Mouse (Mus musculus): ENCODE measurements around the gene Gcnt2. TPM values are rescaled to one million over a fixed set of nuclear protein-coding genes. Genes with fewer than 3 reads are reported as not detected.
A peak's percentile ranks its signal among the peaks of the same experiment; 100 is the strongest.

Gene Gcnt2
- 1 to 10 TPM; 4.5 to 5.1 TPM for total RNA-seq (2021)
- long read RNA-seq, experiment 1, full-length matches to known transcripts = 3 of 6 reads
- long read RNA-seq, experiment 1, partial matches to known transcripts = 0 of 6 reads
- long read RNA-seq, experiment 1, other reads (novel, unspliced or antisense) = 3 of 6 reads
- long read RNA-seq, experiment 2, full-length matches to known transcripts = 4 of 5 reads
- long read RNA-seq, experiment 2, partial matches to known transcripts = 0 of 5 reads
- long read RNA-seq, experiment 2, other reads (novel, unspliced or antisense) = 1 of 5 reads

DNA sequence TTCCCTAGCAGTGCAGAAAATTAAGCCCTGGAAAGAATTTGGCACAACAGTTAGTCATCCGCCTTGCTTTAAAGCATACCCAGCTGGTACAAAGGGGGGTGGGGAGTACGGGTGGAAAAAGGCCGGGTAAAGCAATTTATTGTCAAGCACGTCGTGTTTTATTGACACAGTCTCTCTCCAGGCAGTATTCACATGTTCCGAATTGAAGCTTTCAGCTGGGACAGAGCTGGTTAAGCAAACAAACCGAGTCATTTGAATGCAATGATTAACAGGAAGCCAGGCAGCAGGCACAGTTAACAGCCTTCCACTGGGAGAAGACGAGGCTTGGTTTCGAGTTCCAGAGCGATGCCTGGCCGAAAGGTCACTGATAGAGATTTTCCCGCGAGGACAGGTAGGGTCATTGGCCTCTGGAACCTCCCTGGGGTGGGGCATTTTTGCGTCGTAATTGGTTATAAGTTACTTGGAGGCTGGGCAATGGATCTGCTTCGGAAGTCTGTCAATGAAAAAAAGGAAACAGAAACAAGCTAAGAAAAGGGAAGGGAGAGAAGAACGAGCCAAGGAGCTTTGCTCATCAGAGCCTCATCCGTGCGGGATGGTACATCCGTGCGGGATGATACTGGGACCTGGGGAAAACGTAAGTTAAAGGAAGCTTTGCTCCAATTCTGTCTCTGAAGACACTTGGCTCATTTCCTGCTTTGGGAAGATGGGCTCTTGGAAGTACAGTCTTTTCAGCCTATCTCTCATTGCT lies at the start of gene Gcnt2:
Gcnt2 (plus strand) TSS at position 103 of the 748 bp plus-strand sequence.
- DNase-seq = no peak

GRCm38 (mm10) chr13:40820617-40821016 lies 38.9 kb upstream of the Gcnt2 start:
- DNase-seq = no peak

- DNase-seq = no peak
Measured at GRCm38 (mm10) chr13:40821911-40822310, 37.6 kb upstream of the Gcnt2 start.

DNA sequence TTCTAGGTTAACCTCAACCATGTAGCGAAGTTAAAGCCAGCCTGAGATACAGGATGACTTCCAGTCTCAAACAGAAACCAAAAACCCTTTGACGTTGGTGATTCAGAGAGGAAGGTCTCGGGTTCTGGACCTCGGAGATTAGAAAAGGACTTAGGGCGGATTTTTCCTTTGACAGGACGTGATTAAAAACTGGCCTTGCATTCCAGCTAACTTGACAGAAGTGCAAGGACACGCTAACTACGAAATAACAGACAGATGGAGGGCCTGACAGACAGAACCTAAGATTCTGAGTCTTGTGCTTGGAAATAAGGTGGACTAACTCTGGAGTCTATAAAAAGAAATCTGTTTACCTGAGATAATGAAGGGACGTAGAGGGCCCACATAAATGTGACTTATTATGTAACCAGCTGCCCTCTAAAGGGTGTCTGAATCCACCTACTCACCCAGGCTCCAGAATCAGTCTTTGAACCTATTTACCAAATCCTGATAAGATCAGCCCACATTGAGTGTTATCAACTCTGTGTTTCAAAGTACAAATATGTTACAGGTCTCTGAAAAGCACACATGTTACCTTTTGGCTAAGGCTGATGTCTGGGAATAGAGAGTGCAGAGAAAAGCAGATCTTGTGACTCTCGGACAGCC lies 18.3 kb upstream of the Gcnt2 start:
- no peak for DNase-seq

- no peak for DNase-seq
Measured at GRCm38 (mm10) chr13:40842141-40842540, 17.4 kb upstream of the Gcnt2 start.

- DNase-seq = peak; percentile 75
Measured at GRCm38 (mm10) chr13:40843418-40844067, 16.0 kb upstream of the Gcnt2 start.

DNA sequence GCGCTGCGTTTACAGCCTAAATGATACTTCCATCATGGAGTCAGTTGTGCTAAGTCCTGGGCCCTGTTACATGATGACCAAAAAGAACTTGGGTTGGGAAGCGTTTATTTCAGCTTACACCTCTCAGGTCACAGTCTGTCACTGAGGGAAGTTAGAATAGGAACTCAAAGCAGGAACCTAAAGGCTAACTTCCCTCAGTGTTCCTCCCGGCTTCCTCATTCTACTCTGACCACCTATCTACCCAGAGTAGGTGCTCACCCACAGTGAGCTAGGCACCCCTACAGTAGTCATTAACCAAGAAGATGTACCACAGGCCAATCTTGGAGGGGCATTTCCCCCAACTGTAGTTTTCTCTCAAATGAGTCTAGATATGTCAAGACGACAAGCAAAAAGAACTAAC lies 15.4 kb upstream of the Gcnt2 start:
- no peak for DNase-seq

- DNase-seq = no peak
Measured at GRCm38 (mm10) chr13:40845951-40846350, 13.6 kb upstream of the Gcnt2 start.

DNA sequence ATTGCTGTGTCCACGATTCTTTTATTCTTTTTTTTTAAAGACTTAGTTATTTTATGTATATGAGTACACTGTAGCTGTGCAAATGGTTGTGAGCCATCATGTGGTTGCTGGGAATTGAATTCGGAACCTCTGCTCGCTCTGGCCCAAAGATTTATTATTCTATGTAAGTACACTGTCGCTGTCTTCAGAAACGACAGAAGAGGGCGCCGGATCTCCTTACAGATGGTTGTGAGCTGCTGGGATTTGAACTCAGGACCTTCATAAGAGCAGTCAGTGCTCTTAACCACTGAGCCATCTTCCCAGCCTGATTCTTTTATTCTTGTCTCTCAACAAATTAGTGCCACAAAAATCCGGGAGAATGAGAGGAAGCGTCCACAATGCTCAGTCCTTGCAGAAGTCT lies 13.2 kb upstream of the Gcnt2 start:
- no peak for DNase-seq

- no peak for DNase-seq
Measured at GRCm38 (mm10) chr13:40847898-40848297, 11.7 kb upstream of the Gcnt2 start.

DNA sequence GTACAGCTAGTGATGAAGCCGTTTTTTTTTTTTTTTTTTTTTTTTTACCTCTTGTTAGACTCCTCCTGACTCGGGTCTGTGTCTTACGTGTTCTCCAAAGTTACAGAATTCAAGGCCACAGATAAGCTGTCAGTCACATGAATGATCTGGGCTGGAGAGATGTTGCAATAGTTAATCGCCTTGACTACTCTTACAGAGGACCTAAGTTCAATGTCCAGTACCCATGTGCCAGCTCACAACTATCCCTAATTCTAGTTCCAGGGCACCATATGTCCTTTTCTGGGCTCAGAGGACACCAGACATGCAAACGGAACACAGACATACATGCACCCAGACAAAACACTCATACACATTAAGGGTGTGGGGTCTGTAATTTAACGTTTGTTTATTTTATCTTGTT lies 8.9 kb upstream of the Gcnt2 start:
- DNase-seq = no peak

- no peak for DNase-seq
Measured at GRCm38 (mm10) chr13:40851281-40851680, 8.3 kb upstream of the Gcnt2 start.

DNA sequence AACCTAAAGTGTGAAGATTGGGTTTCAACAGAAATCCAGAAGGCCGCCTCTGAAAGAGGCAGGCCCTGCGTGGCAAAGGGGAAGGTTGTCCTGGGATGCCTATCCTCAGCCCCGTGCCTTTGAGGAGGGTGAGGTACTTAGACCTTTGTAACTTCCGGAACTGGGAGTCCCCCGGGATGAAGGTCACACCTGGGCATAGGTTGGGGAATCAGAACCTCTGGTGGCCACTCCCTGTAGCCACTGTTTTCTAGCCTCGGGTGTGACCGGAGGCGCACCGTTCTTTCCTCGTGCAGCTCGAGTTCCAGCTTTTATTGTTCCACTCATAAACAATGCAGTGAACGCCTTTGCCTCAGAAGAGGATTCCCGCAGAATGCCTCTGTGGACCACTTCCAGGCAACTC lies 7.6 kb upstream of the Gcnt2 start:
- no peak for DNase-seq

- no peak for DNase-seq
Measured at GRCm38 (mm10) chr13:40852791-40853190, 6.8 kb upstream of the Gcnt2 start.

- DNase-seq = no peak
Measured at GRCm38 (mm10) chr13:40853842-40854241, 5.7 kb upstream of the Gcnt2 start.

- no peak for DNase-seq
Measured at GRCm38 (mm10) chr13:40854451-40855058, 5.0 kb upstream of the Gcnt2 start.

GRCm38 (mm10) chr13:40855266-40855665 lies 4.3 kb upstream of the Gcnt2 start:
- no peak for DNase-seq

DNA sequence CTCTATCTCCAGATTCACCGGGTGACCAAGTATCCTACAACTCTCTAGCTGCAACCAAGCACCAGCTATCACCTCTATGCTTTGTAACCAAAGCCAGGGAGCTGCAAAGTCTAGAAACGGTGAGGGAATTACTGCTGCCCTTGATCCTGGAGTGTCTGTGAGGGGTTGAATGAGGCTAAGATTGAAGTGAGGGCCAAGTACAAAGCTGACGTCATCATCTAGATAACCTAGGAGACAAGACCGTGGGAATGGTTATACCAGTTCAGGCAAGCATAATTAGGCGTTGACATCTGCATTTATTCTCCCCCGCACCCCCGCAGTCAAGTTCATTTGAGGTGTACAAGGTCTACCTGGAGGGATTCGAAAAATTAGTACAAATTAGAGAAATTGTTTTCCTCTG lies 2.8 kb upstream of the Gcnt2 start:
- no peak for DNase-seq

- no peak for DNase-seq
Measured at GRCm38 (mm10) chr13:40857281-40857818, 2.2 kb upstream of the Gcnt2 start.

DNA sequence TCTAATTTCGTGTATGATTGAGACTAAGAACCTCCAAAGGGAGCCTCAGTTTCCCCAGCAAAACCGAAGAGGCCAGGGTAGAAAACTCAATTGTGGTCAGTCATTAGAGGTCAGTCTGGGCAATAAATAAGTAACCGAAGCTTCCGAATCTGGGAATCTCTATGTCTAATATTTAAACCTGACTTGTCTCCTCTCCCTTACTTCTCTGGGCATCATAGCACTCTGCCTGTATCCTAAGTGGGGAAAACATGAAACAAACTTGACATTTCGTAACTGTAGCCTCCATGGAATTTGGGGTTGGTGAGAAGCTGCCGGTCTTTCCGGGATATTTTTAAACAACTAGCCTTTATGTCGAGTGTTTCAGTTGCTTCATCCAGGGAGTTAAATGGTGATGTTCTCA lies 329 bp upstream of the Gcnt2 start:
- no peak for DNase-seq

- DNase-seq = no peak
Measured at GRCm38 (mm10) chr13:40863006-40863405, 3.5 kb downstream of the Gcnt2 start.
